Mouse (Mus musculus) testis, adult 2 months (tissue): ENCODE data around the gene Atp6v0a4.

Experiments
- CTCF ChIP-seq: fragments of 200-500 bp; IDR thresholded peaks from 2 replicates; pipeline ENCODE4 v1.5.1; 2012; ENCODE audit warnings: low read depth, mild to moderate bottlenecking, inconsistent platforms, low read length, moderate library complexity; ENCODE audit not compliant: control insufficient read depth, insufficient read depth, insufficient replicate concordance
- POLR2A ChIP-seq: fragments of 200-500 bp; IDR thresholded peaks from 2 replicates; pipeline ENCODE4 v1.6.1; 2012; ENCODE audit warnings: low read depth, mild to moderate bottlenecking, inconsistent platforms, low read length, moderate library complexity; ENCODE audit not compliant: control insufficient read depth

DNA sequence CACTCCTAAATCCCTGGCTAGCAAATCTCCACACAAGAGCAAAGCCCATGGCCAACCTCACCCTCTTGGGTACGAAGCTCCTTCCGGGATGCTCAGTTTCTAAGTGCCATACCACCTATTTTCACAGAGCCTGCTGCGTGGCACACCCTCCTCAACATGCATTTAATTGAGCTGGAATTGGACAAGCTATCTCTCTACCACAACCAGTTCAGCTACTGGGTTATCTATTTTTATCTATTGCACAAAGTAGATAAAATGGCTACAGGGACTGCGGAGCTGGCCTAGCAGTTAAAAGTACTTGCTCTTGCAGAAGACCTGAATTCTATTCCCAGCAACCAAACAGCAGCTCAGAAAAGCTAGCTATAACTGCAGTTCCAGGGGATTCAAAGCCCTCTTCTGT is 53.1 kb downstream of the Atp6v0a4 start:
- TF ChIP-seq CTCF (no peak), POLR2A (no peak)
